Mouse (Mus musculus) MEL (cell line): ENCODE results near the gene Sh3bp4. TPM values are rescaled to one million over a fixed set of nuclear protein-coding genes. Genes with fewer than 3 reads are reported as not detected.

Experiments
- DNase-seq: peaks from one replicate; pipeline ENCODE4 v3.0.0; 2011; ENCODE audit warnings: low read depth, low spot score
- H3K27ac ChIP-seq: 2 replicates; pipeline ENCODE4 v1.5.1; 2012; ENCODE audit warnings: low read depth, mild to moderate bottlenecking, control low read depth, low read length, moderate library complexity; ENCODE audit not compliant: control insufficient read depth
- H3K27me3 ChIP-seq, 2 experiments: fragments of 150-350 bp in 1 of 2; sonication (generic) in 1 of 2; 2 replicates each; pipeline ENCODE4 v1.6.1; 2012; ENCODE audit warnings: low read length in 2 of 2, mild to moderate bottlenecking in 2 of 2, improper control_type of control experiment in 1 of 2, moderate library complexity in 1 of 2; ENCODE audit not compliant: insufficient read depth in 2 of 2, control insufficient read depth in 1 of 2
- H3K36me3 ChIP-seq, 2 experiments: 2 replicates each; pipeline ENCODE4 v1.6.1; 2012 to 2014; ENCODE audit warnings: low read length in 2 of 2, improper control_type of control experiment in 1 of 2, inconsistent platforms in 1 of 2, mild to moderate bottlenecking in 1 of 2; ENCODE audit not compliant: insufficient read depth in 2 of 2, control insufficient read depth in 1 of 2
- H3K4me1 ChIP-seq, 2 experiments: fragments of 150-350 bp in 1 of 2; sonication (generic) in 1 of 2; 2 replicates each; pipeline ENCODE4 v1.6.1; 2012; ENCODE audit warnings: low read length in 2 of 2, improper control_type of control experiment in 1 of 2, mild to moderate bottlenecking in 1 of 2; ENCODE audit not compliant: insufficient read depth in 2 of 2, control insufficient read depth in 1 of 2
- H3K4me3 ChIP-seq, 2 experiments: fragments of 150-350 bp in 1 of 2; sonication (generic) in 1 of 2; 2 replicates each; pipeline ENCODE4 v1.5.1; 2012; ENCODE audit warnings: low read depth in 2 of 2, low read length in 2 of 2, mild to moderate bottlenecking in 2 of 2, moderate library complexity in 2 of 2, control low read depth in 1 of 2, improper control_type of control experiment in 1 of 2; ENCODE audit not compliant: control insufficient read depth in 1 of 2, insufficient read depth in 1 of 2
- H3K79me2 ChIP-seq: 2 replicates; pipeline ENCODE4 v1.6.1; 2012; ENCODE audit warnings: mild to moderate bottlenecking, low read length, moderate library complexity; ENCODE audit not compliant: control insufficient read depth, poor library complexity, insufficient read depth
- H3K9ac ChIP-seq: 2 replicates; pipeline ENCODE4 v1.6.1; 2012; ENCODE audit warnings: low read depth, mild to moderate bottlenecking, control low read depth, low read length, moderate library complexity; ENCODE audit not compliant: control insufficient read depth, poor library complexity, severe bottlenecking
- H3K9me3 ChIP-seq: fragments of 150-350 bp; sonication (generic); replicated peaks from 2 replicates; pipeline ENCODE4 v1.6.1; 2012; ENCODE audit warnings: mild to moderate bottlenecking, low read length, improper control_type of control experiment, moderate library complexity; ENCODE audit not compliant: insufficient read depth
- BHLHE40 ChIP-seq: IDR thresholded peaks from 2 replicates; pipeline ENCODE4 v1.6.1; 2012; ENCODE audit warnings: low read depth, mild to moderate bottlenecking, inconsistent platforms, low read length, improper control_type of control experiment, borderline replicate concordance
- CHD1 ChIP-seq: IDR thresholded peaks from 2 replicates; pipeline ENCODE4 v1.6.1; 2012; ENCODE audit warnings: low read depth, mild to moderate bottlenecking, inconsistent platforms, low read length, improper control_type of control experiment
- CHD2 ChIP-seq: IDR thresholded peaks from 2 replicates; pipeline ENCODE4 v1.6.1; 2011; ENCODE audit warnings: low read length, improper control_type of control experiment
- ELF1 ChIP-seq: IDR thresholded peaks from 2 replicates; pipeline ENCODE4 v1.6.1; 2014; ENCODE audit warnings: low read depth, mild to moderate bottlenecking, inconsistent platforms, low read length, improper control_type of control experiment, moderate library complexity
- GATA1 ChIP-seq: IDR thresholded peaks from 2 replicates; pipeline ENCODE4 v1.6.1; 2011; ENCODE audit warnings: low read depth, low read length, improper control_type of control experiment
- HCFC1 ChIP-seq: IDR thresholded peaks from 2 replicates; pipeline ENCODE4 v1.6.1; 2012; ENCODE audit warnings: low read depth, mild to moderate bottlenecking, inconsistent platforms, low read length, improper control_type of control experiment, moderate library complexity
- KAT2A ChIP-seq: conservative IDR thresholded peaks from 2 replicates; pipeline ENCODE4 v1.6.1; 2012; ENCODE audit warnings: low read depth, low read length, improper control_type of control experiment, inconsistent platforms
- MAZ ChIP-seq: IDR thresholded peaks from 2 replicates; pipeline ENCODE4 v1.6.1; 2012; ENCODE audit warnings: low read depth, mild to moderate bottlenecking, inconsistent platforms, low read length, improper control_type of control experiment
- MEF2A ChIP-seq: IDR thresholded peaks from 2 replicates; pipeline ENCODE4 v1.6.1; 2014; ENCODE audit warnings: low read depth, mild to moderate bottlenecking, inconsistent platforms, low read length, improper control_type of control experiment; ENCODE audit not compliant: poor library complexity, insufficient replicate concordance, severe bottlenecking; ENCODE audit errors: extremely low read depth
- MXI1 ChIP-seq: IDR thresholded peaks from 2 replicates; pipeline ENCODE4 v1.6.1; 2011; ENCODE audit warnings: mild to moderate bottlenecking, low read depth, low read length, improper control_type of control experiment
- MYB ChIP-seq: IDR thresholded peaks from 2 replicates; pipeline ENCODE4 v1.6.1; 2011; ENCODE audit warnings: mild to moderate bottlenecking, low read depth, low read length, improper control_type of control experiment
- MYC ChIP-seq: IDR thresholded peaks from 2 replicates; pipeline ENCODE4 v1.6.1; 2011; ENCODE audit warnings: low read depth, mild to moderate bottlenecking, low read length, improper control_type of control experiment, moderate library complexity
- NELFE ChIP-seq: IDR thresholded peaks from 2 replicates; pipeline ENCODE4 v1.6.1; 2011; ENCODE audit warnings: low read depth, low read length, improper control_type of control experiment
- NRF1 ChIP-seq: IDR thresholded peaks from 2 replicates; pipeline ENCODE4 v1.6.1; 2014; ENCODE audit warnings: low read depth, mild to moderate bottlenecking, inconsistent platforms, low read length, improper control_type of control experiment, moderate library complexity; ENCODE audit not compliant: poor library complexity, insufficient read depth, severe bottlenecking
- POLR2AphosphoS2 ChIP-seq: IDR thresholded peaks from 2 replicates; pipeline ENCODE4 v1.6.1; 2011; ENCODE audit warnings: low read length, improper control_type of control experiment
- RAD21 ChIP-seq: IDR thresholded peaks from 2 replicates; pipeline ENCODE4 v1.6.1; 2011; ENCODE audit warnings: mild to moderate bottlenecking, low read depth, low read length, improper control_type of control experiment
- SMC3 ChIP-seq: IDR thresholded peaks from 2 replicates; pipeline ENCODE4 v1.6.1; 2011; ENCODE audit warnings: low read depth, low read length, improper control_type of control experiment
- USF2 ChIP-seq, 2 experiments: IDR thresholded peaks; 2 replicates each; pipeline ENCODE4 v1.6.1; 2011 to 2012; ENCODE audit warnings: improper control_type of control experiment in 2 of 2, low read length in 2 of 2, borderline replicate concordance in 1 of 2, inconsistent platforms in 1 of 2, low read depth in 1 of 2, mild to moderate bottlenecking in 1 of 2; ENCODE audit not compliant: insufficient read depth in 1 of 2
- ZKSCAN1 ChIP-seq: IDR thresholded peaks from 2 replicates; pipeline ENCODE4 v1.6.1; 2012; ENCODE audit warnings: low read depth, mild to moderate bottlenecking, inconsistent platforms, low read length, improper control_type of control experiment, moderate library complexity
- ZMIZ1 ChIP-seq: IDR thresholded peaks from 2 replicates; pipeline ENCODE4 v1.6.1; 2012; ENCODE audit warnings: low read depth, mild to moderate bottlenecking, inconsistent platforms, low read length, improper control_type of control experiment, moderate library complexity
- ZNF384 ChIP-seq: IDR thresholded peaks from 2 replicates; pipeline ENCODE4 v1.6.1; 2012; ENCODE audit warnings: low read depth, mild to moderate bottlenecking, inconsistent platforms, low read length, improper control_type of control experiment
- polyA plus RNA-seq, 2 experiments: library from polyadenylated mRNA; stranded (reverse) in 1 of 2; unstranded in 1 of 2; fragments of >175 nt in 1 of 2; fragments of >200 nt in 1 of 2; gene quantifications; 2 replicates each; pipeline versions ENCODE4 v1.2.1 to v1.2.4; 2012; ENCODE audit warnings: low replicate concordance in 2 of 2, low read depth in 1 of 2; ENCODE audit not compliant: insufficient read length in 2 of 2, insufficient read depth in 1 of 2, missing spikeins in 1 of 2
- total RNA-seq: library from RNA; depleted of rRNA; stranded (reverse); fragments of 300-350 nt; gene quantifications from 2 replicates; pipeline ENCODE4 v1.2.3, GENCODE M21; 2012

The Sh3bp4 gene
- total and polyA plus RNA-seq, 3 experiments, result not detected

DNA sequence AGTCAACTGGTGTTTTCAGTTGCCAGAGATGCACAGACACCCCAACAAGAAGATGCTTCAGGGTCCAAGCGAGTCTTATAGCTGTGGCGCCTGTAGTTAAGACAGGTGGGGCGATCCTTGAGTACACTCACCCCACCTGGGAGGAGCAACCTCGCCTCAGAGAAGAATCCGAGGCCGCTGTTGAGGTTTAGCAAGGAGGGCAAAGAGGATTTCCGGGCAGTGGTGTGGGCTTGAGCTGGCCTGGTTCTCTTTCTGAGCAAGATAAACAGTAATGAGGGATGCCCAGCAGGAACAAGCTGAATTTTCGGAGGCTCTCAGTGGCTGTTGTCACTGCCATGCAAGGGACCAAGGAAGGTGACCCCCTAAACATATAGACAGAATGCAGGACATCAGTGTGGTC is 20.5 kb downstream of the Sh3bp4 start:
- Histone ChIP-seq H3K4me1 (no peaks in the 10 kb centered on the region), H3K4me3 (no peak overlapping the region), H3K79me2 (no peaks in the 10 kb centered on the region), H3K27ac (no peak overlapping the region), H3K36me3 (no peaks in the 10 kb centered on the region), H3K27me3 (no peaks in the 10 kb centered on the region), H3K9ac (no peak overlapping the region), H3K9me3 (no peaks in the 10 kb centered on the region)
- DNase-seq, result no peak
- TF ChIP-seq ZKSCAN1 (no peak), CHD2 (no peak), NELFE (no peak)

DNA sequence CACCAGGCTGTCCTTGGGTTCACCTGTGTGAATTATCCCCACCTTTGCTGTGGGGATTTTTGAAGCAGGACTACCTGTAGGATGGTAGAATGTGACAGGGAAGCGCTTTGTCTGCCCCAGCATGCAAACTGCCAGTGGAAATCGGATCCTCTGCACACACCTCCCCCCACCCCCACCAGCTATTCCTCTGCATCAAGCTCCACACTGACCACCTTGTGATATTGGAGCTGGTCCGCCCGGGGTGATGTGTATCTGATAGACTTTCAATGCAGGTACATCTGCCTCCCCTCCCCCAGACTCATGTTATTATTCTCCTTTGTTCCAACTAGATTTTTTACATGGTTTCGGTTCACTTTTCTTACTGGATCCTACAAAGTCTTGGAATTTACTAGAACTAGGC is 21.8 kb downstream of the Sh3bp4 start:
- DNase-seq, result no peak
- Histone ChIP-seq H3K27me3 (no peaks in the 10 kb centered on the region), H3K9me3 (no peaks in the 10 kb centered on the region)

GRCm38 (mm10) chr1:89092442-89092991 is 22.3 kb downstream of the Sh3bp4 start:
- Histone ChIP-seq H3K4me3 (no peak overlapping the region), H3K9ac (no peak overlapping the region), H3K4me1 (no peaks in the 10 kb centered on the region), H3K79me2 (no peaks in the 10 kb centered on the region), H3K9me3 (no peaks in the 10 kb centered on the region), H3K27ac (no peak overlapping the region), H3K27me3 (no peaks in the 10 kb centered on the region), H3K36me3 (no peaks in the 10 kb centered on the region)
- TF ChIP-seq KAT2A, result no peak
- TF ChIP-seq HCFC1, result no peak
- no peak for TF ChIP-seq SMC3
- TF ChIP-seq RAD21, result no peak
- no peak for TF ChIP-seq CHD2
- no peak for TF ChIP-seq USF2 (IDR thresholded peaks at IDR 0.05; ENCODE audit: borderline replicate concordance in 1 of 2, insufficient read depth in 1 of 2, low read depth in 1 of 2, low read length in 2 of 2)
- no peak for TF ChIP-seq MXI1
- no peak for TF ChIP-seq CHD1
- TF ChIP-seq ZMIZ1, result no peak
- TF ChIP-seq MYC, result no peak
- no peak for TF ChIP-seq BHLHE40
- TF ChIP-seq MAZ, result no peak
- no peak for TF ChIP-seq MYB
- no peak for TF ChIP-seq NELFE
- no peak for TF ChIP-seq MEF2A
- no peak for TF ChIP-seq GATA1
- no peak for TF ChIP-seq ELF1
- no peak for TF ChIP-seq ZKSCAN1
- TF ChIP-seq NRF1, result no peak
- DNase-seq, result no peak

More for the DNA sequence above, 21.8 kb downstream of the Sh3bp4 start:
- no peak overlapping the region for H3K4me3 ChIP-seq
- no peak overlapping the region for H3K27ac ChIP-seq
- TF ChIP-seq POLR2AphosphoS2, result no peak
- TF ChIP-seq ZMIZ1, result no peak
- no peak for TF ChIP-seq CHD1
- no peak for TF ChIP-seq GATA1
- TF ChIP-seq BHLHE40, result no peak
- no peak for TF ChIP-seq MAZ
- no peak for TF ChIP-seq ZNF384
- H3K9ac ChIP-seq, result no peak overlapping the region
- no peaks in the 10 kb centered on the region for H3K4me1 ChIP-seq
- no peaks in the 10 kb centered on the region for H3K36me3 ChIP-seq
- no peaks in the 10 kb centered on the region for H3K79me2 ChIP-seq
